Mouse (Mus musculus): ENCODE results near the gene 4930452B06Rik.

The 4930452B06Rik gene

DNA sequence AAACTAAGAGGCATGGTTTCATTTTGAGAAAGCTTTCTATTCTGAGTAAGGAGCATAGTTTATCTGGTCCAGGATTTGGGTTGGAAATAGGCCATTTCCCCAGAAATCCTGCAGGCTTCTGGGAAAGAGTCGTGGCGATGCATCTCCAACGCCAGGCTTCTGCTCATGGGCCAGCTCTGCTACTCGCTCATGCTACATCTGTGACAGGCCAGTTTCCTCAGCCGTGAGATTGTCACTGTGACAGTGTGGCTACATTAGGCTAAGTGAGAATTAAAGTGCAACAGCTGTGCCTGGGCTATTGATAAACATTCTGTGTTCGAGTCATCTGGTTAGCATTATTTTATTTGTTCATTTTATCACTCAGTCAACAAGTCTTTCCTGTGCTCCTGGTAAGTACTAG lies 140.8 kb downstream of the 4930452B06Rik start:
- no peak for DNase-seq (ENCODE audit: low read depth, low spot score)

DNA sequence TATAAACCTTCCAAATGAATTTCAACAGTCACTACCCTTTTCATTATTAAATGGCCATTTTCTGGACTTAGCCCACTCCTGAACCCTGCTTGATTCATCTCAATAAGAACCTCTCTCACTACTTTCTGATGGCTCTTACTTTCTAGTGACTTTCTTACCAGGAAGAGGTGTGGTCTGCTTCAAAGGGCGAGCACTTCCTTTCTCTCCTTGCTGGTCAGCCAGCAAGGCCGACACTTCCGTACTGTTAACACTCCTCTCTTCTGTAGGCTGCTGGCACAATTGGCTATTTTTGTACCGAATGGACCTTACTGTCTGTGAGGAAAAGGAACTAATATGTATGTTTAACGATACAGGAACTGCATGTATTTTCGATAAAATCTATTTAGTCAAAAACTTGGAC lies 148.4 kb downstream of the 4930452B06Rik start:
- no peak for DNase-seq (ENCODE audit: low read depth, low spot score)

DNA sequence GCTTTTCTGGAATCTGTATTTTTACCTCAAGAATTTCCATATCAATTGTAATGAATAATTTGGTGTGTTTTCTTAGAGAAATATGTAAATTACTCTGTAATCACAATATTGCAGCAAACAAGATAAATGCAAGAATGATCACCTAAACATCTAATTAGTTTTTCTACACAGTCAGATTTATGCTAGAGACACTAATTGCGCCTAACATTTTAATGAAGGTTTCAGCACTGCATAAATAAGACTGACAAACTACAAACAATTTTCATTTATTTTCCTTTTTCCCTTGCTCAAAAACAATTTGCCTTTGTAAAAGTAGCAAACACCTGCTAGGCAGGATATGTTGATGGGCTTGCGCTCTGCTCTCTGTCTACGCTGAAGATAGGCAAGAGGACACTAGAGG lies 152.0 kb downstream of the 4930452B06Rik start:
- no peak for DNase-seq (ENCODE audit: low read depth, low spot score)

DNA sequence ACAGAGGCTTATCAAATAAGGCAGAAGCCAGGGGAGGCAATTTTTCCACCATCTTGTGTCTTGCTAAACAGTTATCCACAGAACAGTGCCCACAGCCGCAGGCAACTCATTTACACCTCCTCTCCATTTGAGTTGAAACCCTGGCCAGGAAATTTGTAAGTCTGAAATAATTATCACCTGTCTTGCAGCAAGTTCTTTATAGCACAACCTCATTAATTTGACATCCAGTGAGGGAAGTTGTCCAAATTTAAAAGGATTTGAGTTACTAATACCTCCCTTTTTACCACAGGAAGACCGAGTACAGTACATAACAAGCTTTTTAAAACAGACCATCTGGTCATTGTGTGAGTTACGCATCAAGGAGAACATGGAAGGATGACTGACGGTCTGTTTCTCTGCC lies 154.8 kb downstream of the 4930452B06Rik start:
- no peak for DNase-seq (ENCODE audit: low read depth, low spot score)

DNA sequence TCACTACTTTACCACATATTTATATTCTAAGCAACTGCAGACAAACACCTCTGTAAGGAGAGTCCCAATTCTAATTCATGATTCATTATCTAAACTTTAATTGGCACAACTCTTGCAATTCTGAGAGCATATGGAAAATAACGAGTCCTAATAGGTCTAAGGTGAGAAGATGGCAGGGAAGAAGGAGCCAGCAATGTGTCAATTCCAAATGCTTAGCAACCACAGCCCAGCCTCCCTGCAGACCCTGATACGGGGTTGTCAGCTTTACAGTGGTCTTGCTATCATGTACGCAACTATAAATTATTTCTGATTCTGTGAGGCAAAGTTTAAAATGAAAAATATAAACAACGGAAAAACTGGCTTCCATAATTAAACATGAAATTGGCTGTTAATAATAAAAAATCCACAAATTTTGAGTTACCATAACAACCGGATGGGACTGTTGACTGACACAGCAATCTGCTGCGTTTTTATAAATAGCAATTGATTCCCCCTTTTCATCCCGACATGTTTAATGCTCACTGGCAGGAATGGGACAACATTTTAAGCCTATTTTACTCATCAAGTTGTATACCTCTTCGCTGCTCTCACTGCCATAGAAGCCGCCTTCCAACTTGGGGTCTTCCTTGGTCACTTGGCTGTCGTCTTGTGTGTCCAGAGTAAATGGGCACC lies 155.6 kb downstream of the 4930452B06Rik start:
- DNase-seq (ENCODE audit: low read depth, low spot score), result no peak

DNA sequence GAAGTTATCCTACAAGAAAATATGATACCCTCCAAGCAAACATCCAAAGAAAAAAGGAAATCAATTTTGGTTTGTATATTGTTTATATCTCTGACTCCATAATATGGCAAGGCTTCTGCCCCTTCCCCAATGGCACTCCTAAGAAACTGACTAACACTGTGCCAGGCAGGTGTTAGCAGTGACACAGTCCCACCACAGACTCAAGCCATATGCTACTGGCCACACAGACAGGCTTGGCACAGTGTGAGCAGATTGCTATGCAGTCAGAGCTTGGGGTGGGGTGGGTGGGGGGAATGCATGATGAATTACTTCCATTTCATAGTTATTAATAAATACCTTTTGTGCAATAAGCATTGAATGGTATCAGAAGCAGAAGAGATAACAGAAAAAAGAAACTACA lies 157.4 kb downstream of the 4930452B06Rik start:
- no peak for DNase-seq (ENCODE audit: low read depth, low spot score)

DNA sequence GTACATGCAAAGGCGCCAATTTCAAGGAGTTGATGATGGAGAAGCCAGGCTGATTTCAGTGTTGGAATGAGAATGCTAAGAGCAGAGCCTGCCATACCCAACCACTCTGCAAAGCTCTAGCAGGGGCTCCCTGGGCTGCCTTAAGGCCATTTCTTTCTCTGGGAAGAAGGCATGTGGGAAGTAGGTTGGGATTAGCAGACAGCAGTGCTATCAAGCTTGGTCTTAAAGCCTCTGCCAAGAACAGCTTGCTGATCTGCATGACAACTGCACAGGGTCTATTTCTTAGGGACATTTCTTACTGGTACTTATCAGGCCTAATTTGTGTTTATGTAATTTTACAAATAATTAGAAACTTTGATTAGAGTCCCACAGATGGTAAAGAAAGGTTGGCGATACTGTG lies 161.8 kb downstream of the 4930452B06Rik start:
- DNase-seq (ENCODE audit: low read depth, low spot score), result no peak

DNA sequence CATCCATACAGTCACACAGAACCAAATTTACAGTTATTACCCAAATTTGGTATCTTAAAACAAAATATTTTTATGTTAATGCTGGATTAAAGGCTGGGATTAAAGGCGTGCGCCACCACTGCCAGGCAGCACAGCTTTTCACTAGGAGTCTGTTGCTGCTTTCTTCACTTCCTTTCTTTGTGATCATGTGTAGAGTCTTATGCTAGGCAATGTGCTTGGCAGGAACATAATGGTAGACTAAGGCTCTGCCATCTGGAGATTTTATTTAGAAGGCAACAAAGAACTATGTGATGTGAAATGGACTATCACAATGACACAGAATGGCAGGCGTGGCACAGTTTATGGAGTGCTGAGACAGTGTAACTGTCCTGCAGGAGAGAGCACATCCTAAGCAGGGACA lies 162.7 kb downstream of the 4930452B06Rik start:
- no peak for DNase-seq (ENCODE audit: low read depth, low spot score)

DNA sequence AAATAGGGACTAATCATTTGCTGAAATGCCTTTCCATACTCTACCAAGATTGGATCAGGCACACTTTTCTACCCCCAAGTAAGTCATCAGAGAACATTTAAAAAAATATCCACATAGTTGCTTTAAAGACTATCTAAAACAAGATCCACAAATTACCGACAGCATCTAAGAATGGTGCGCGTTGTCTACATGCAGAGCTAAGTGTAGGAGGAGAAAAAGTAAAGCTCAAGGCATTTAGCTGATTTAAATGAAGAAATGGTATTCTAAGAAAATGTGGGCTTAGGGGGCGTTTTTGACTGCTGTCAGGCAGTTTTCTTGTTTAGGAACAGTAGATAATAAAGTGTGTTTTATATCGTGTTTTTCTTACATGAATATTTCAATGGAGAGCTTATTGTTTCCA lies 163.5 kb downstream of the 4930452B06Rik start:
- DNase-seq (ENCODE audit: low read depth, low spot score), result no peak

DNA sequence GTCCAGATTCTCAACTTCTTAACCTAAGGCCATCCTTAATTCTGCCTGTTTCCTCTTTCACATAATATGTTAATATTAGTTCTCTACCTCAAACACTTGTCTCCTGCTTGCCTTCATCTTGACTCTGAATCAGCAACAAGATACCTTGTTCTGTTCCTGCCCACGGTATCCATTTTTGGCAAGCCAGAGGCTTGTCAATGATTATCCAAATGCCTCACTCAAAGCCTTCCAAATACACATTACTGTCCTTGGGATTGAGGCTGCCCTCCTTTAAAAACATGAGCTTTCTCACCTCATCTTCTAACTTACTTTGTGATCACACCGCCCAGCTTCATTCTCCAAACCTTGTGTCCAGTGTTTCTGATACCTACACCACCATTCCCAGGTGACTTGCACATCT lies 170.3 kb downstream of the 4930452B06Rik start:
- DNase-seq (ENCODE audit: low read depth, low spot score), result no peak

DNA sequence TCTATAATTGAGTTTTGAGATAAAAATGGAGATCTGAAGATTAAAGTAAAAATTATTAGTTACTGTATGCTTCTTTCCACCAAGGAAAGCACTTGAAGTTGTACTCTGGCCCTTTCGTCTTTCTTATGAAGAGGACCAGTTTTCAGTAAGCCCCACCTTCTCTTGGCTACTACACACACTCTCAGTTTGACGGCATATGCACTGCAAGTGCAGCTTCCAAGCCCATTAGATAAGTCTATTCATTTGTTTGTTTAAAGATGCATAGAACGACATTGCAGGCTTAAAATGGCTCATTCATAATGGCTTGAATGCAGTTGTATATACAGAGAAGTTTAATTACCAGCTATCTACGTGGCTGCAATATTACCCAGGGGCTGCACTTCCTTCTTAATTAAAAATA lies 171.1 kb downstream of the 4930452B06Rik start:
- DNase-seq (ENCODE audit: low read depth, low spot score), result no peak

DNA sequence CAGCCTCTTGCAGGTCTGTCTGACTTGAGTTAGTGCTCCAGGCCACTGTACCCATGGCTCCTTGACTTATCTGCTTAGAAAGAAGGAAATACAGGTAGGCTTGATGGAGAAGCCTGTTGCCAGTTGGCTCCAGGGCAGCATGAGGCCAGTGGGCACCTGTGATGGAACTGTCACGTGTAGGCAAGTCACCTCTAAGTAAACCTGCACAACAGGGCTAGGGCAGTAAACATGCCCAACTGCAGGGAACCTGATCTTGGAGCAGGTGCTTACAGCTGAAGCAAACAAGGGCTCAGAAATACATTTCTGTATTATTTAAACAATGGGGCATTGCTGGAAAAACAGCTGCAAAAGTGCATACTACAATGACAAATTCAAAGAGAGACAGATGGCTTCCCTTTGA lies 171.8 kb downstream of the 4930452B06Rik start:
- no peak for DNase-seq (ENCODE audit: low read depth, low spot score)

DNA sequence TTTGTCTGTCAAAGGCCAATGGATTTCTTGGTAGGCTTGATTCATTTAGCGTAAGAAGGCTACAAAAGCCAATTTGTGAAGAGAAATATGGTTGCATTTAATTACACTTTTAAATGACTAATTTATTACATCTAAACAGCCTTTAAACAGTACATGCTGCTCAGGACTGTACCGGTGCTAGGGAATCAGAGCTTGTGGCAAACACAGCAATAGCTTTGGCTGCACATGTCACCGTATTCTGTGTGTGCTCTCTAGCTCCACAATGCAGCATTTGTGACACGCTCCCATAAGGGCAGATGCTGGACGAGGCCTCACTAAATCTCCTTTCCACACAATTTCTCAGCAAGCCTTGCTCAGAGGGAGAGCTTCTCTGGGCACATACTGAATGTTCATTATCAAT lies 187.9 kb downstream of the 4930452B06Rik start:
- DNase-seq (ENCODE audit: low read depth, low spot score), result no peak

DNA sequence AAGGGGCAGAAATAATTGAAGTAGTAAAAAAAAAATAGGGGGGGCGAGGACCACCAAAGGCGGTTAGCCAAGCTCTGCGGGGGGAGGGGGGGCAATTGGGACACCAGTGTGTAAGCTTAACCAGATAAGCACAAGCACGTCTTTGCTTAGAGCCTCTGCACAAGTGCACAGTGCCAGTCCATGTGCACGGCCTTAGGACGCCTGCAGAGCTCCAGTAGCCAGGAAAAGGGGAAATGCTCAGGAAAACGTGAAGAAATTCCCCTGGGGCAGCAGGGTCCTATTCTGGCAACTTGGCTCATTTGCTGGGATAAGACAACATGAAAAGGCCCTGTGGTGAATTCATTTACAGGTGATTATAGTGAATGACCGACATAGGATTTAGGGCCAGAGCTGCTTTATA lies 188.7 kb downstream of the 4930452B06Rik start:
- DNase-seq (ENCODE audit: low read depth, low spot score), result no peak

DNA sequence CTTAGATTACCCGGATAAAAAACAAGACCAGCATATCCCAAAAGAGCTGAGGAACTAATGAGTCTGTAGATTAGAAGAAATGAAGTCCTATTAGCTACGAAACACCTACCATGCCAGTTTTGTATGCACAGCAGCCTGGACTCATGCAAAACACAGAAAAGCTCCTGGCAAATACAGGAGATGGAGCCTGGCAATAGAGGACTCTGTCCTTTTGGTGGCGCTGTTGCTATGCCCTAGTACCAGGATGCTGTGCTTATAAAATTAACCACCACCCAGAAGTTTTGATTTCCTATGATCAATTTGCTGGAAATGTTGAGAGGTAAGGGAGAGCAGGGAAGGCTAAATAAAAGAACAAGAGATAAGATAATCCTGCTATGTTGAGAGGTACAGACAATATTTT lies 189.4 kb downstream of the 4930452B06Rik start:
- DNase-seq (ENCODE audit: low read depth, low spot score), result no peak

DNA sequence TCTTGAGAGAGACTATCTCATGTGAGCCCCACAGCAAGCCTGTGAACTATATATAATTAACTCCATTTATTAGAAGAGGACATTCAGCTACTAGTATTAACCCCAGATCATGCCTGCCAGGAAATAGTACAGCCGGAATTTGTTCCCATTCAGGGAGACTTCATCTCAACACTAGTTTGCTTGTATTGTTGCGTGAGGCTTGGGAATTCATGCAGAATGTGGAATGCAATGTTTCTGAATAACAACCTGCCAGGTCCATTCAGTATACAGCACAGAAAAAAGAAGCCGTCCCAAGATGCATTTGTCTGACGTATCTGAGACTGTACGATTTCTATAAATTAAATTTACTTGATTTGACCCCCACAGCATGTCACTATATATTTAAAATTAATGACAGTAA lies 190.2 kb downstream of the 4930452B06Rik start:
- DNase-seq (ENCODE audit: low read depth, low spot score), result no peak

DNA sequence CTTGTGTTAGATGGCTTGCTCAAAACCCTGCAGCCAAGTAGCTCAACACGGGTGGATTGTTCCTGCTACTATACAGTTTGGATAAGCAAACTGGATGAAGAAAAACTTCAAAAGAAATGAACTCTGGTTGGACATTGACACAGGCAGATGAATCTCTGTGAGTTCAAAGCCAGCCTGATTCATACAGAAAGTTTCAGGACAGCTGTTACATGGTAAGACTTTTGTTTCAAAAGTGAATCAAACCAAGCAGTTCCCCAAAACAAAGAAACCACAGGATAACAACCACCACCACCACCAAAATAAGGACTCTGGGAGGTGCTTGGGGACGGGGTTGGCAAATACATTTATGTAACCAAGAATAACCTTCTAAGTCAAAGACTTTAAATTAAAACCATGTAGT lies 193.2 kb downstream of the 4930452B06Rik start:
- no peak for DNase-seq (ENCODE audit: low read depth, low spot score)

DNA sequence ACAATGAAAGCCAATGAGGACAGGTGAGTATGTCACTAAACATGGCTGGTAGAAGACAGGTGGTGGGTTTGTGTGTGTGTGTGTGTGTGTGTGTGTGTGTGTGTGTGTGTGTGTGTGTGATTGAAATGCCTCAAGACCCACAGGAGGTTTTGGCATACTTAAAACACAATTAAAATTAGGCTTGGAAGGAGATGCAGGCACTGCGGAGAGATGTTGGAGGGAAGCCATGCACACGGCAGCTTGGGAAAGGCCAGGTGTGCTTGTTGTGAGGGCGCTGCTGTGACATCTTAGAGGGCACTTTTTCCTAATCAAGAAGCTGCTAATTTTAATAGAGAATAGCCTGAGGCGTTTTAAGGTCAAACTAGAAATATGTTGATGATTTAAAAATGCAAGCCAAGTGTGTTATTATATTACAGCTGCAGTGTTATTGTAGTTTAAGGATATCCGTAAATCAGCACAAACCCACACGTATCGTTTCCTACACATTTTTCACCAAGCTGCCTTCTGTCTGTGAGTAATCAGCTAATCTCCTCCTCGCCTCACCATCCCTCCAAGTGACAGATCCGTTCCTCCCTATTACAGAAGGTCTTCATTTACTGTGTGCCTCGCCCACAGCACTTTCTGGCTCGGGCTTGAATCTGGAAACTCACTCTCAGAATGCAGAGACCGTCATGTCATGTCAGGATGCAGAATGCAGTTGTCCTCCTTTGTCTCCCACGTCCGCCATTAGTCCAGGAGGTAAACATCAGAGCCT lies 201.5 kb downstream of the 4930452B06Rik start:
- no peak for DNase-seq (ENCODE audit: low read depth, low spot score)

DNA sequence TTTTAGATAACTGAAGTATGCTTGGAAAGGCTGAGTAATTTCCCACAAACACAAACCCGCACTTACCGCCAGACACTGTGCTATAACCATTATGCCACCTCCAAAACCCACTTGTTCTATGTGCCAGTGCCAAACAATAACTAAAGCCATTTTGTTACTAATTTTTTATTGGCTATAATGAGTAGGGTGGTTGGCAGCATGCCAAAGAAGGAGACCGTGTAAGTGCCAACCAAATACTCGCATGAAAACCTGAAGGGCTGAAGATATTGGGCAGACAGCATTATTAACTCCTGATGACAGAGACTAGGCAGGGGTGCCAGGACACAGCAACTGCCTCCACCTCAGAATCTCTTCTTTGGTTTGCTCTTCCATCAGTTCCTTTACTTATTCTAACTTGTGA lies 203.1 kb downstream of the 4930452B06Rik start:
- no peak for DNase-seq (ENCODE audit: low read depth, low spot score)

DNA sequence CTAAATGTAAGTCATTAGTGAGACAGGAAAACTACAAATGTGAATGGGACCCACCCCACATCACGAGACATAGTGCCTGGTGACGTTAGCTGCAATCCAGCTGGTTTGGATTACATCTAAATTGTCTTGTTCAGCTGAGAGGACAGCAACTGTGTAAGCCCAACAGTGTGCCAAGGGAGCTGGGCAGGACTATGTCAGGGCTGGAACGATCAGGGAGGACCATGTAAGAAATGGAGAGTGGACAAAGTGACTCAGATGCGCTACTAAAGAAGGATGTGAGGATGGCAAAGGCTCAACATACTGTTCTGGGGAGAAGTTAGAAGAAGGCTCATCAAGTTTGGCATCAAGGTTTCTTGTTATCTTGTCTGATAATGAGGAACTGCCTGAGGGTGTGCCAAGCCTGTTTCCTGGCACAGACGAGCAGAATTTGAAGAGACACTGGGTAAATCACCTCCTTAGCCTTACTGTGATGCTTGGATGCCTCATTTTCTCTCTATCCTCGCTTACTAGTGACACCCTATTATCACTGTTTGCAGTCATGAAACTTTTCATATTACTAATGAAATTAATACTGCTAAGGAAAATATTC lies 203.6 kb downstream of the 4930452B06Rik start:
- no peak for DNase-seq (ENCODE audit: low read depth, low spot score)

DNA sequence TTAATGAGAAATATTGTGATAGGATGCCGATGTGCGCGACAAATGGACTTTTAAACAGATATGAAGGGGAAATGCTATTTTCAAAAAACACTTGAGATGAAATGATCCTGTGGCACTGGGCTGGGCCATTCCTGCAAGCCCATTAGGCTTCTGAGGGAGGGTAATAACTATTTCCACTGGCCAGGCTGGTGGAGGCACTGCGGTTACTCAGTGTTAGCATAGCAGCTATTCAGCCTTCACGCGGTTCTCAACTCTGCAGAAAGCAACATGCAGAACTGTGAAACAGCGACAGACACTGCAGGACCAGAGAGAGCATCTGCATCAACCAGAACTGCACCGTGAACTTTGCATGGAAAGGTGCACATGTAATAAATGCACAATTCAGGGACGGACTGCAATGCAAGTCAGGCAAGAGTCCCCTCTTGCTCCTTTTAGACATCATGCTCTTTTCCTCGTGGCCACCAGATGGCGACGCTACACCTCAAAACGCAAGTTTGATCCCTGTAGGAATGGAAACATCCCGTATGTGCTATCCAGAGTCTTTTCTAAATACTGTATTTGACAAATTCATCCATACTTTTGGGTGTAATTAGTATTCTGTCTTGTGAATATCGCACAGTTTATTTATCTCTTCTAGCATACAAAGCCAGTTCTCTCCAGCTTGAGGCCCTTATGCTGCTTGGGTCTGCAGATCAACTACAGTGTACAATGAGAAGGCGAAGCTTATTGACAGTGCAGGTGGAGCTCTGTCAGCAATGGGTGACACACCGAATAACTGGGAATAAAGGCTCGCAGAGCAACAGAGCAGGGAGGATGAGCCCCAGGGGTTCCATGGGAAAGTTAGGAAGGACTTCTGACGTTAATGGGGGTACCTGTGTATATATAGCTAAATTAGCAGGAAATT lies 205.6 kb downstream of the 4930452B06Rik start:
- peak; percentile 57 for DNase-seq (ENCODE audit: low read depth, low spot score)

DNA sequence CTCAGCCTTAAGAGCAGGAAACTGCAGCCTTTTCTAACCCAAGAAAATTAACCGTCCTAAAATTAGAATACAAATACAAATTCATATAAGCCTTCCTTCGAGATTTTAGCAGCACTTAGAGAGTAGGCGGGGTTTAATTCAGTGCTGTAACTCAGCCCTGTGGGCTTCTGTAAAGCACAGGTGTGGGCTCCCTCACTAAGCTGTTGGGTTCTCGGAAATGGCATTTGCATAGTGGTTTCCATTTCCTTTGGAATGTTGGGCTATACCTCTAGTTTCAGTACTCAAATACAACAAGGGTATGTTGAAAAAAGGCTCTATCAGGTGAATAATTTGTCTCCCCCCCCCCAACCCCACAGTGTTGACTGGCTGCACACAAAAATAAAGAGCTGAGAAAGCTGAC lies 206.3 kb downstream of the 4930452B06Rik start:
- no peak for DNase-seq (ENCODE audit: low read depth, low spot score)
